Mouse (Mus musculus) heart, adult 2 months (tissue): ENCODE measurements around the gene Rbp7.

Experiments used
- CTCF ChIP-seq: fragments of 200-600 bp; IDR thresholded peaks from 2 replicates; pipeline ENCODE4 v1.8.1; 2022; ENCODE audit warnings: antibody characterized with exemption, mild to moderate bottlenecking, moderate library complexity
- EP300 ChIP-seq: fragments of 200-500 bp; IDR thresholded peaks from 2 replicates; pipeline ENCODE4 v1.6.1; 2011; ENCODE audit warnings: low read depth, low read length, control low read depth; ENCODE audit not compliant: insufficient read depth
- POLR2A ChIP-seq: fragments of 200-500 bp; IDR thresholded peaks from 2 replicates; pipeline ENCODE4 v1.6.1; 2011; ENCODE audit warnings: mild to moderate bottlenecking, low read depth, low read length, control low read depth; ENCODE audit not compliant: insufficient read depth

DNA sequence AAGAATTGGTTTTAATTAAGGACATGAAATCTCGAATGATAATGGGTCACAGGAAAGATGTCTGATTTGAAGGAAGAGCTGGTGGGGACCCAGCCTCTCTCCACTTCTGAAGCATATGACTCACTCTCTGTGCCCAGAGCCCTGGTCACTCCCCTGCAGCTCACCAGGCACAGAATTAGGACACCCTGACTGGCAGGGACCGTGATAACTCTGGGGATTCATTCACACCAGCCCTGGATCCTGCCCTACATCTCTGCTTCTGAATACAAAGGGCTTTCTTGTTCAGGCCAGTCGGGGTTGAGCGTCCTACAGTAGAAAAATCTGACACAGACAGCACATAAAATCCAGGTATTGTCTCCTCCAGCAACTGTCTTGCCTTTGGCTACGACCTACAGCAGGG lies 3.7 kb upstream of the Rbp7 start:
- no peak for TF ChIP-seq POLR2A
- TF ChIP-seq CTCF, result no peak
- no peak for TF ChIP-seq EP300
